In genomic region chr6:88715378-88715781, GRCm38 (mm10) we compare ENCODE assay signal across 12 mouse cellular contexts. TPM values are rescaled to one million over a fixed set of nuclear protein-coding genes. Genes with fewer than 3 reads are reported as not detected.
DNase-seq lines count a peak whose midpoint lies in the region; ATAC-seq lines count a peak whose summit lies in the region.
"Had no signal": no experiment of that assay in that cellular context is flagged by ENCODE, and none has a peak within 500 bp of the region (broad histone marks: within the 10 kb centered on the region; RNA-seq: fewer than 3 reads in every experiment).

No protein-coding gene starts in this region.

- no peak overlapping the region for H3K4me3 ChIP-seq in embryonic facial prominence, embryonic 14.5 days (ENCODE audit: low read depth, low read length)
- no peak overlapping the region for H3K4me3 ChIP-seq in embryonic facial prominence, embryonic 10.5 days
- H3K4me3 ChIP-seq in forebrain, embryonic 15.5 days = no peak overlapping the region

- 58% methylated on average over 9 of the region's 9 CpGs for WGBS in embryonic facial prominence, embryonic 14.5 days
- 61% methylated on average over 9 of the region's 9 CpGs for WGBS in embryonic facial prominence, embryonic 10.5 days
- WGBS in forebrain, embryonic 15.5 days = 5% methylated on average over 9 of the region's 9 CpGs

- peak; percentile 54 for DNase-seq in embryonic facial prominence, embryonic 14.5 days (ENCODE audit: low spot score)
- DNase-seq in embryonic facial prominence, embryonic 10.5 days (ENCODE audit: low spot score) = no peak
- DNase-seq in kidney, adult 8-10 months = peak; percentile 47 to 78
- DNase-seq in kidney, postnatal 4 days = no peak
- DNase-seq in retina, postnatal 1 day = peak; percentile 90
- no peak for DNase-seq in gastrocnemius, postnatal 10 days
- DNase-seq: cerebellum, adult 18-20 months; heart, adult 18-20 months; liver; spleen, adult 18-20 months had no signal

- no peaks in the 10 kb centered on the region for H3K36me3 ChIP-seq in embryonic facial prominence, embryonic 14.5 days (ENCODE audit: control insufficient read depth, insufficient read depth, low read length)
- no peaks in the 10 kb centered on the region for H3K36me3 ChIP-seq in embryonic facial prominence, embryonic 10.5 days (replicated peaks)
- H3K36me3 ChIP-seq in forebrain, embryonic 15.5 days = no peaks in the 10 kb centered on the region

- H3K4me1 ChIP-seq in embryonic facial prominence, embryonic 14.5 days (ENCODE audit: control insufficient read depth, insufficient read depth, low read length) = no peaks in the 10 kb centered on the region
- H3K4me1 ChIP-seq in embryonic facial prominence, embryonic 10.5 days = peaks cover 22% of the 10 kb centered on the region
- H3K4me1 ChIP-seq in forebrain, embryonic 15.5 days = peaks cover 8% of the 10 kb centered on the region; the same call in 1 of the 2 replicates

- no peak overlapping the region for H3K9ac ChIP-seq in embryonic facial prominence, embryonic 14.5 days (ENCODE audit: low read depth, low read length)
- no peak overlapping the region for H3K9ac ChIP-seq in forebrain, embryonic 15.5 days (replicated peaks)

- no peak for ATAC-seq in embryonic facial prominence, embryonic 14.5 days (ENCODE audit: low read depth)
- ATAC-seq in forebrain, embryonic 15.5 days (replicated peaks) = peak; percentile 73
- no peak for ATAC-seq in megakaryocyte-erythroid progenitor cell, adult 5-6 weeks (replicated peaks; ENCODE audit: low FRiP score, low TSS enrichment, poor library complexity, severe bottlenecking)

- H3K4me2 ChIP-seq in embryonic facial prominence, embryonic 14.5 days (ENCODE audit: low read depth, low read length) = no peak overlapping the region
- H3K4me2 ChIP-seq in forebrain, embryonic 15.5 days (replicated peaks) = no peak overlapping the region

- no peaks in the 10 kb centered on the region for H3K27me3 ChIP-seq in embryonic facial prominence, embryonic 14.5 days (replicated peaks; ENCODE audit: control insufficient read depth, insufficient read depth, low read length)
- H3K27me3 ChIP-seq in embryonic facial prominence, embryonic 10.5 days (replicated peaks; ENCODE audit: low read depth, poor library complexity, severe bottlenecking) = 0 out of 2 replicates have a peak, but pooled peaks cover 4% of the 10 kb centered on the region
- H3K27me3 ChIP-seq in forebrain, embryonic 15.5 days = peaks cover 4% of the 10 kb centered on the region; the same call in 1 of the 2 replicates

- H3K27ac ChIP-seq in embryonic facial prominence, embryonic 14.5 days (replicated peaks; ENCODE audit: low read depth, low read length) = no peak overlapping the region
- no peak overlapping the region for H3K27ac ChIP-seq in embryonic facial prominence, embryonic 10.5 days (replicated peaks)
- H3K27ac ChIP-seq in forebrain, embryonic 15.5 days (replicated peaks) = no peak overlapping the region

- H3K9me3 ChIP-seq in embryonic facial prominence, embryonic 14.5 days (ENCODE audit: control insufficient read depth, low read length) = no peaks in the 10 kb centered on the region
- no peaks in the 10 kb centered on the region for H3K9me3 ChIP-seq in embryonic facial prominence, embryonic 10.5 days
- H3K9me3 ChIP-seq in forebrain, embryonic 15.5 days = no peaks in the 10 kb centered on the region

RNA-seq across cellular contexts. Expression of gene Mgll, which starts 8.8 kb away (rescaled TPM):
- 29.1 and 30.4 TPM in 2 replicates for polyA plus RNA-seq in embryonic facial prominence, embryonic 14.5 days (2014; fragmentation: Nextera tagmentation; extraction: Ambion mirVana)
- 6.2 and 6.6 TPM in 2 replicates for polyA plus RNA-seq in embryonic facial prominence, embryonic 10.5 days (2016; fragmentation: Nextera tagmentation; extraction: Ambion mirVana)
- polyA plus RNA-seq in forebrain, embryonic 15.5 days (2015; fragmentation: Nextera tagmentation; extraction: Ambion mirVana) = 24.9 and 25.0 TPM in 2 replicates
- total RNA-seq in megakaryocyte-erythroid progenitor cell, adult 5-6 weeks (2014; fragmentation: Nextera tagmentation) = 17.9 and 19.1 TPM in 2 replicates
- total RNA-seq in megakaryocyte-erythroid progenitor cell, adult 5-6 weeks (2017) = 8.9 and 9.3 TPM in 2 replicates
- 10 to 100 TPM; 66.8 to 73.4 TPM for total RNA-seq in gastrocnemius, postnatal 10 days (2021)

Comparison
In these comparisons a context has a peak if more than half of its experiments do, and no peak if none do; other contexts are left out.
1. DNase-seq: peak in embryonic facial prominence, embryonic 14.5 days (single experiment), kidney, adult 8-10 months (2 of 2) and retina, postnatal 1 day (single experiment); none in embryonic facial prominence, embryonic 10.5 days (single experiment), kidney, postnatal 4 days (0 of 2) and gastrocnemius, postnatal 10 days (single experiment).